ENCODE assay signal across 8 mouse cellular contexts in the genomic region with DNA sequence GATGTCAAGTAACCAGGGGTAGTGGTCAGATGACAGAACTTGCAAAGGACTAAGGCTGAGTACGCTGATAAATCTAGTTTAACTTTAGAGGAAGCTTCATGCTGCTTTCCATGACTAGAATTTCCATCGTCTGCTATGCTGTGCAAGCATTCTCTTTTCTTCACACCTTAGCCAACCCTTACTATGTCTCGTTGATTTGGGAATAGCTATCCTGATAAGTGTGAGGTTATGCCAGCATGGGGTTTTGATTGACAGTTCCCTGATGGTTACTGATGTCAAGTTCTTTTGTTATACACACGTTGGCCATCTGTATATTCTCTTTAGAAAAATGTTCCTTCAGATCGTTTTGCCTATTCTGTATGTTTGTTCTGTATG. TPM values are rescaled to one million over a fixed set of nuclear protein-coding genes. Genes with fewer than 3 reads are reported as not detected.
A peak's percentile ranks its signal among the peaks of the same experiment; 100 is the strongest.
DNase-seq lines count a peak whose midpoint lies in the region; ATAC-seq lines count a peak whose summit lies in the region.

No protein-coding gene starts in this region.

- H3K27ac ChIP-seq in heart, embryonic 10.5 days, result no peak overlapping the region
- H3K27ac ChIP-seq in hindbrain, embryonic 13.5 days, result no peak overlapping the region
- no peak overlapping the region for H3K27ac ChIP-seq in midbrain, embryonic 10.5 days (replicated peaks)

- intact Hi-C loops in heart, postnatal 36 days (cut with DNase I), result loop anchor here (1.0 to 10.0 kb wide), 4 partner anchors 150 to 746 kb away; a partner anchor contains a TSS

- no peak for DNase-seq in heart, embryonic 10.5 days (ENCODE audit: low spot score)
- no peak for DNase-seq in heart, postnatal 36 days
- DNase-seq in midbrain, embryonic 10.5 days (ENCODE audit: low spot score), result no peak
- DNase-seq in cerebellum, adult 9-10 months, result no peak
- DNase-seq in right cerebral cortex, postnatal 36 days (ENCODE audit: low spot score in 2 of 2), result no peak
- no peak for DNase-seq in embryo, embryonic 10.5 days (ENCODE audit: low spot score)

- no peaks in the 10 kb centered on the region for H3K9me3 ChIP-seq in heart, embryonic 10.5 days
- no peaks in the 10 kb centered on the region for H3K9me3 ChIP-seq in hindbrain, embryonic 13.5 days
- H3K9me3 ChIP-seq in midbrain, embryonic 10.5 days (replicated peaks), result no peaks in the 10 kb centered on the region

- no peaks in the 10 kb centered on the region for H3K27me3 ChIP-seq in heart, embryonic 10.5 days (ENCODE audit: insufficient read depth, poor library complexity, severe bottlenecking)
- H3K27me3 ChIP-seq in hindbrain, embryonic 13.5 days, result 0 out of 2 replicates have a peak, but pooled peaks cover 7% of the 10 kb centered on the region
- H3K27me3 ChIP-seq in midbrain, embryonic 10.5 days (ENCODE audit: low read depth, poor library complexity, severe bottlenecking), result peaks cover 8% of the 10 kb centered on the region; the same call in 1 of the 2 replicates

- H3K9ac ChIP-seq in hindbrain, embryonic 13.5 days, result peak overlapping the region; percentile 74

- no peaks in the 10 kb centered on the region for H3K36me3 ChIP-seq in heart, embryonic 10.5 days
- H3K36me3 ChIP-seq in hindbrain, embryonic 13.5 days, result no peaks in the 10 kb centered on the region
- no peaks in the 10 kb centered on the region for H3K36me3 ChIP-seq in midbrain, embryonic 10.5 days

- no peaks in the 10 kb centered on the region for H3K4me1 ChIP-seq in heart, embryonic 10.5 days
- peaks cover 12% of the 10 kb centered on the region; the same call in 1 of the 2 replicates for H3K4me1 ChIP-seq in hindbrain, embryonic 13.5 days (replicated peaks)
- H3K4me1 ChIP-seq in midbrain, embryonic 10.5 days, result peaks cover 3% of the 10 kb centered on the region; the same call in 1 of the 2 replicates

- 33% methylated on average over 5 of the region's 5 CpGs for WGBS in heart, embryonic 10.5 days
- WGBS in hindbrain, embryonic 13.5 days, result 41% methylated on average over 5 of the region's 5 CpGs
- WGBS in midbrain, embryonic 10.5 days, result 43% methylated on average over 5 of the region's 5 CpGs

- peak overlapping the region; percentile 72 for H3K4me3 ChIP-seq in heart, embryonic 10.5 days
- peak overlapping the region; percentile 62 for H3K4me3 ChIP-seq in hindbrain, embryonic 13.5 days
- H3K4me3 ChIP-seq in midbrain, embryonic 10.5 days, result peak overlapping the region; percentile 77

- peak; percentile 30 for ATAC-seq in CD4-positive, CD25-positive, alpha-beta regulatory T cell, adult 4 months
- ATAC-seq in hindbrain, embryonic 13.5 days (ENCODE audit: low FRiP score), result no peak; the same call in 1 of the 2 replicates

- H3K4me2 ChIP-seq in hindbrain, embryonic 13.5 days, result peak overlapping the region; percentile 98

RNA-seq across cellular contexts. Expression of a gene that starts 0.3 kb away (rescaled TPM):
- polyA plus RNA-seq in heart, embryonic 10.5 days (2016; fragmentation: Nextera tagmentation; extraction: Ambion mirVana), result 13.7 and 22.0 TPM in 2 replicates
- 1 to 10 TPM; 2.1 to 2.2 TPM for total RNA-seq in heart, postnatal 36 days (2021)
- 1 to 10 TPM; 4.6 to 4.8 TPM for polyA plus RNA-seq in CD4-positive, CD25-positive, alpha-beta regulatory T cell, adult 4 months (2017; shearing (Covaris generic))
- polyA plus RNA-seq in hindbrain, embryonic 13.5 days (2015; fragmentation: Nextera tagmentation; extraction: Ambion mirVana), result 5.3 and 6.4 TPM in 2 replicates
- 8.5 and 11.9 TPM in 2 replicates for polyA plus RNA-seq in midbrain, embryonic 10.5 days (2016; fragmentation: Nextera tagmentation; extraction: Ambion mirVana)
